Mouse (Mus musculus) limb, embryonic 12.5 days (tissue): Measurements from ENCODE around the gene Sufu. TPM values are rescaled to one million over a fixed set of nuclear protein-coding genes. Genes with fewer than 3 reads are reported as not detected.

Experiments
- ATAC-seq: fragments of 200-750 bp; cut with Nextera tagmentation; 2 replicates; pipeline ENCODE4 v1.8.0; 2017; ENCODE audit warnings: low read depth, moderate TSS enrichment; ENCODE audit not compliant: insufficient number of reproducible peaks, insufficient read depth, low FRiP score, low TSS enrichment
- H3K27ac ChIP-seq: fragments of 300-500 bp; sonication (generic); 2 replicates; pipeline ENCODE4 v1.5.1; 2016; ENCODE audit warnings: mild to moderate bottlenecking, moderate library complexity
- H3K27me3 ChIP-seq: fragments of 300-500 bp; sonication (generic); 2 replicates; pipeline ENCODE4 v1.6.1; 2016; ENCODE audit warnings: mild to moderate bottlenecking, moderate library complexity
- H3K36me3 ChIP-seq: fragments of 300-500 bp; sonication (generic); 2 replicates; pipeline ENCODE4 v1.6.1; 2016; ENCODE audit warnings: mild to moderate bottlenecking, moderate library complexity
- H3K4me1 ChIP-seq: fragments of 300-500 bp; sonication (generic); replicated peaks from 2 replicates; pipeline ENCODE4 v1.6.1; 2016
- H3K4me2 ChIP-seq: fragments of 300-500 bp; sonication (generic); 2 replicates; pipeline ENCODE4 v1.6.1; 2016; ENCODE audit warnings: mild to moderate bottlenecking, moderate library complexity
- H3K4me3 ChIP-seq: fragments of 300-500 bp; sonication (generic); replicated peaks from 2 replicates; pipeline ENCODE4 v1.5.1; 2016; ENCODE audit warnings: mild to moderate bottlenecking
- H3K9ac ChIP-seq: fragments of 300-500 bp; sonication (generic); replicated peaks from 2 replicates; pipeline ENCODE4 v1.6.1; 2016; ENCODE audit warnings: mild to moderate bottlenecking, moderate library complexity
- H3K9me3 ChIP-seq: fragments of 300-500 bp; sonication (generic); 2 replicates; pipeline ENCODE4 v1.6.1; 2016; ENCODE audit warnings: mild to moderate bottlenecking, moderate library complexity
- WGBS: fragments of 180-500 bp; shearing (Covaris S2); methylation state at CpG from one replicate; pipeline ENCODE4 v1.1.7; 2016; 5-methylcytosine and 5-hydroxymethylcytosine counted together
- polyA plus RNA-seq: library from polyadenylated mRNA; unstranded; fragments of >200 nt; fragmentation: Nextera tagmentation; extraction: Ambion mirVana; gene quantifications from 2 replicates; pipeline ENCODE4 v1.2.1, GENCODE M21; 2016

Sufu gene
- polyA plus RNA-seq, 1 experiment from 2014 or later = 44.4 TPM

DNA sequence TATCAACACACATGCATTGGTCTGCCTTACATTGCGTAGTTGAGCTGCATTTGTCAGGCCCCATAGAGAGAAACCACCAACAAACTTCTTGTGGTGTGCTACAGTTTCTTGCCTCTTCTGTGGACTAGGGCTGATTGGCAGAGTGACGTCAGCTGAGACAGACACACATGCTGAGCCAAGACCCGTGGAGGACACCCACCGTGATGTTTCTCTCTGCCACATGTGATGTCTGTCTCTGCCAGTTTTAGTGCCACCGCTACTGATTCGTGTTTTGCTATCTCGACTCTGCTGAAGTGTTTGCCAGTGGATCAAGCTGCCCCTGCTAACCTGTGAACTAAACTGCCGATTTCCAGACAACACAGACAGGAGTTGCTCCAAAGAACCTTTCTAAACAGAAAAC is 34.6 kb upstream of the Sufu start:
- ATAC-seq = no peak
- WGBS = 89% methylated on average over 8 of the region's 8 CpGs
- H3K4me2 ChIP-seq = no peak overlapping the region
- H3K36me3 ChIP-seq = no peaks in the 10 kb centered on the region
- H3K4me1 ChIP-seq = 0 out of 2 replicates have a peak, but pooled peaks cover 4% of the 10 kb centered on the region
- no peak overlapping the region for H3K27ac ChIP-seq
- no peaks in the 10 kb centered on the region for H3K9me3 ChIP-seq
- peaks cover 21% of the 10 kb centered on the region for H3K27me3 ChIP-seq
- no peak overlapping the region for H3K9ac ChIP-seq
- H3K4me3 ChIP-seq = no peak overlapping the region

DNA sequence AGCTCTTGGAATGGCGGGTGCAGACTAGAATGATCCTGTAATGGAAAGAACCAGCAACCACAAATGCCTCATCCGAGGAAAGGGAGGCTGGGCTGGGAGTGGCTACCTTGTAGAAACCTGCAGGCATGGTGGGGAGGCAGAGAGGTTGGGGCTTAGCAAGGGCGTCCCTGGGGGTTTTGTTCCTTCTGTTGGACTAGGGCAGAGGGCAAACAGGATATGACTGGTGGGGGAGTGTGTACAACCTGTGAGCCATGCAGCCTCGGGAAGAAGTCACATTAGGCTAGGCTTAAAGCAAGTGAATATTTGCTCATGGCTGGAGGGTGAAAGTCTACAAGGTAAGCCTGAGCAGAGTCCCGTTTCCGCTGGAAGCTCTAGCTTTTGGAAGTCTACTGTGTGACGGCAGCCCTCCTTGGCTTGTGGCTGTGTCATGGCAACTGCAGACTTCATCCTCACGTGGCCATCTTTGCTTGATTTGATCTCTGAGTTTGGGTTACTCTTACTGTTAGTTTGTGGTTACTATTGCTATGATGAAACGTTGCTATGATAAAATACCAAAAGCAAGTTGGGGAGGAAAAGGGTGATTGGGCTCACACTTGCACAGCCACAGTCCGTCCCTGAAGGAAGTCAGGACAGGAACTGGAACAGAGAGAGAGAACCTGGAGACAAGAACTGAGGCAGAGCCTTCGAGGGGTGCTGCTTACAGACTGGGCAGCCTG is 33.2 kb upstream of the Sufu start:
- no peak overlapping the region for H3K4me2 ChIP-seq
- H3K27me3 ChIP-seq = peaks cover 8% of the 10 kb centered on the region
- no peak for ATAC-seq
- no peaks in the 10 kb centered on the region for H3K4me1 ChIP-seq
- no peak overlapping the region for H3K27ac ChIP-seq
- H3K9ac ChIP-seq = no peak overlapping the region
- H3K36me3 ChIP-seq = no peaks in the 10 kb centered on the region
- 84% methylated on average over 11 of the region's 11 CpGs for WGBS
- H3K9me3 ChIP-seq = no peaks in the 10 kb centered on the region
- no peak overlapping the region for H3K4me3 ChIP-seq

- Histone ChIP-seq H3K4me1 (no peaks in the 10 kb centered on the region), H3K4me3 (no peak overlapping the region), H3K4me2 (no peak overlapping the region), H3K36me3 (no peaks in the 10 kb centered on the region), H3K27ac (no peak overlapping the region), H3K9me3 (no peaks in the 10 kb centered on the region), H3K27me3 (no peaks in the 10 kb centered on the region), H3K9ac (no peak overlapping the region)
- ATAC-seq = no peak
- WGBS = 83% methylated on average over 22 of the region's 23 CpGs
Measured at GRCm38 (mm10) chr19:46367798-46368590, 28.7 kb upstream of the Sufu start.

GRCm38 (mm10) chr19:46369204-46369603 is 27.5 kb upstream of the Sufu start:
- Histone ChIP-seq H3K9ac (no peak overlapping the region), H3K27me3 (no peaks in the 10 kb centered on the region)
- no peak for ATAC-seq

DNA sequence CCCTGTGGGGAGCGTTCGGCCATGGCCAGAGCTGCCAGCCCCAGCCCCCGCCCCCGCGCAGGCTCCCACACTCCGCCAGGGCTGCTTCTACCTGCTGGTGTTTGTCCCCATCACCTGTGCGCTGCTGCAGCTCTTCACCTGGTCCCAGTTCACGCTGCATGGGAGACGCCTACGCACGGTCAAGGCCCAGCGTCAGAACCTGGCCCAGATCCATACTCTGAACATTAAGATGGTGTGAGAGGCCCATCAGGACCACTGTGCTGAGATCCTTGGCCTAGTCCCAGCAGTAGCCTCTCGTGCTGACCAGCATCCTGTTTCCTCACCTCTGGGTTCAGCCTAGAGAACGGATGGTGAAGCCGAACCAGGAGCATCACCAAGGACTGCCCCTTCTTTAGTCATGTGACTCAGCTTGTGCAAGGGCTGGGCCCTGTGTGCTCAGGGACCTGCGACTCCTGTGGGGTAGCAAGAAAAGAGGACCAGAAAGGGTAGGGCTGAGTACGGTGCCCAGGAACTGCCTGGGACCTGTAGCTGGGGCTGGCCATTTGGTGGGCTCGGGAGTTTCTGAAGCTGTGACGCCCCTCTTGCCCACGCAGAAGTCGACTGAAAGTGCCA is 22.1 kb upstream of the Sufu start:
- H3K27me3 ChIP-seq = no peaks in the 10 kb centered on the region
- ATAC-seq = no peak
- H3K9me3 ChIP-seq = no peaks in the 10 kb centered on the region
- H3K9ac ChIP-seq = no peak overlapping the region
- peaks cover 35% of the 10 kb centered on the region for H3K36me3 ChIP-seq
- no peak overlapping the region for H3K4me3 ChIP-seq
- 51% methylated on average over 21 of the region's 21 CpGs for WGBS
- 0 out of 2 replicates have a peak overlapping the region, but pooled peaks have one; percentile 12 for H3K27ac ChIP-seq
- H3K4me1 ChIP-seq = no peaks in the 10 kb centered on the region
- no peak overlapping the region for H3K4me2 ChIP-seq

More at GRCm38 (mm10) chr19:46369204-46369603, 27.5 kb upstream of the Sufu start:
- no peak overlapping the region for H3K4me3 ChIP-seq
- H3K36me3 ChIP-seq = no peaks in the 10 kb centered on the region
- no peak overlapping the region for H3K4me2 ChIP-seq
- no peaks in the 10 kb centered on the region for H3K4me1 ChIP-seq
- H3K27ac ChIP-seq = no peak overlapping the region
- WGBS = 30% methylated on average over 4 of the region's 4 CpGs
- H3K9me3 ChIP-seq = no peaks in the 10 kb centered on the region

DNA sequence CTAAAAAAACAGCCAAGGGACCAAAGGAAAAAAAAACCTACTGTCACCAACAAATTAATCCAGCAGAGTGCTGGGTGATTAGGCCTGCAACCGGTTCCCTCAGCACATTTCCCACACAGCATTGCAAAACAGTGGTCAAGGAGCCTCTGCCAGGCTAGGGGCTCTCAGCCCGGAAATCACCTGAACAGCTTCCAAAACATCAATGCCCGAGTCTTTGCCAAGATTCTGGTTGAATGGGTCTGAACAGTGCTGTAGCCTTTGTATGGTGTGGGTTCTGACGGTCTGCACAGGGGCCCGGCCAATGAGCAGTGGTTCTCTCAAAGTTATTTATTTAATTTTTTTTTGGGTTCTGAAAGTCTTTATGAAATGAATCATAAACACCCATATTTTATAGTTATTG is 21.2 kb upstream of the Sufu start:
- ATAC-seq = no peak
- H3K27ac ChIP-seq = no peak overlapping the region
- no peak overlapping the region for H3K4me2 ChIP-seq
- 74% methylated on average over 5 of the region's 5 CpGs for WGBS
- no peaks in the 10 kb centered on the region for H3K9me3 ChIP-seq
- H3K36me3 ChIP-seq = peaks cover 44% of the 10 kb centered on the region
- no peak overlapping the region for H3K4me3 ChIP-seq
- no peak overlapping the region for H3K9ac ChIP-seq
- H3K4me1 ChIP-seq = no peaks in the 10 kb centered on the region
- no peaks in the 10 kb centered on the region for H3K27me3 ChIP-seq

DNA sequence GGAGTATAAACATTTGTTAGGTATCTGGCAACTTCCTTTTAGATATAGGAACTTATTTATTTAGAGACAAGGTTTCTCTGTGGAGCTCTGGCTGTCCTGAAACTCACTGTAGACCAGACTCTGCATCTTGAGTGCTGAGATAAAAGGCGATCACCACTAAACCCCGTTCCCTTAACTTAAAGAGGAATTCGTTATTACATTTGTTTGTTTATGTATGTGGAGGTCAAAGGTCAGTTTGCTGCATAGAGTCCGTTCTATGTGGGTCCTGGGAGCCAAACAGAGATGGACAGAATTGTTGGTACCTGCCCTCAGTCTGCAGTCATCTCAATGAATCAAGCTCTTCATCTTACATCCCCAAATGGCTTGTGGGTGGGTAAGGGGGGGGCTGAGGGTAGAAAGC is 20.8 kb upstream of the Sufu start:
- no peak overlapping the region for H3K4me2 ChIP-seq
- H3K9me3 ChIP-seq = no peaks in the 10 kb centered on the region
- H3K9ac ChIP-seq = no peak overlapping the region
- H3K27ac ChIP-seq = no peak overlapping the region
- peaks cover 48% of the 10 kb centered on the region for H3K36me3 ChIP-seq
- H3K27me3 ChIP-seq = no peaks in the 10 kb centered on the region
- no peak overlapping the region for H3K4me3 ChIP-seq
- no peaks in the 10 kb centered on the region for H3K4me1 ChIP-seq
- ATAC-seq = no peak
- WGBS = 52% methylated on average over 4 of the region's 4 CpGs

DNA sequence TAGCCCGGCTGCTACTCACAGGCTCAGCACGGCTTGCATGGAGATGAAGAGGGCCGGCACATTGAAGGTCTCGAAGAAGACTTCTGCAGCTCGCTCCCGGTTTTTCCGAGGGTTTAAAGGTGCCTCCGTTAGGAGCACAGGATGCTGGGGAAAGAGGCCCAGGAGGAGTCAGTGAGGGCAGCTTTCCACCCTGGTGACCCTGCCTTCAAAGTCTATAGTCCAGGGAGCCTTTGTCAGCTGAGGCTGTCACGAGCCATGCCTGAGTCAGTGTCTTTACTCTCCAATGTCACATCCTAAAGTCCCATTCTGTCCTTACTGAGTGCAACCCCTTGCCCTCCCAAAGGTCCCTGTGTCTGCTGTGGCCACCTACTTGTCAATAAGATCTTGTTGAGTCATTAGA is 14.4 kb upstream of the Sufu start:
- 93% methylated on average over 9 of the region's 9 CpGs for WGBS
- H3K4me3 ChIP-seq = no peak overlapping the region
- H3K9me3 ChIP-seq = 0 out of 2 replicates have a peak, but pooled peaks cover 4% of the 10 kb centered on the region
- no peaks in the 10 kb centered on the region for H3K4me1 ChIP-seq
- H3K9ac ChIP-seq = no peak overlapping the region
- H3K4me2 ChIP-seq = no peak overlapping the region
- H3K36me3 ChIP-seq = peaks cover 93% of the 10 kb centered on the region
- H3K27ac ChIP-seq = no peak overlapping the region
- no peaks in the 10 kb centered on the region for H3K27me3 ChIP-seq
- ATAC-seq = no peak

DNA sequence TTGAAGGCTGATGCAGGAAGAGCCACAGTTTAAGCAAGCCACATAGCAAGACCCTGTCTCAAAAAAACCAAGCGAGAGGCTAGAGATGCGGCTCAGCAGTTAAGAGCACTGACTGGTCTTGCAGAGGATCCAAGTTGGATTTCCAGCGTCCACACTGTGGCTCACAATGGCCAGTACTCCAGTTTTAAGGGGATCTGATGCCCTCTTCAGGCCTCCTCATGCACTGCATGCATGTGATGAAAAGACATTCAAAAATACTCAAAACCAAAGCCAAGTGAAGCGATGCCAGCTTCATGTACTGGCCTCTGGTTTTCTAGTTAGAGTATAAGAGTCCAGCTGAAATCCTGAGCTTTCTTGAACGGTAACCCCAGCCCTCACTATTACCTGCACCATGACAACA is 6.8 kb upstream of the Sufu start:
- H3K27ac ChIP-seq = no peak overlapping the region
- 82% methylated on average over 5 of the region's 5 CpGs for whole genome bisulfite sequencing
- no peak overlapping the region for H3K4me3 ChIP-seq

GRCm38 (mm10) chr19:46392018-46392417 is 4.7 kb upstream of the Sufu start:
- no peak for ATAC-seq
- Histone ChIP-seq H3K9me3 (no peaks in the 10 kb centered on the region), H3K9ac (no peak overlapping the region), H3K4me1 (peaks cover 19% of the 10 kb centered on the region), H3K27ac (no peak overlapping the region), H3K27me3 (no peaks in the 10 kb centered on the region), H3K4me2 (no peak overlapping the region), H3K36me3 (peaks cover 13% of the 10 kb centered on the region), H3K4me3 (no peak overlapping the region)
- WGBS = 44% methylated on average over 4 of the region's 4 CpGs

More for the DNA sequence above, 6.8 kb upstream of the Sufu start:
- Histone ChIP-seq H3K36me3 (peaks cover 31% of the 10 kb centered on the region), H3K4me2 (no peak overlapping the region), H3K4me1 (peaks cover 14% of the 10 kb centered on the region), H3K27me3 (no peaks in the 10 kb centered on the region), H3K9me3 (no peaks in the 10 kb centered on the region), H3K9ac (no peak overlapping the region)
- ATAC-seq = no peak

GRCm38 (mm10) chr19:46394712-46395108 is 2.0 kb upstream of the Sufu start:
- Histone ChIP-seq H3K4me2 (peak overlapping the region; percentile 96), H3K9me3 (no peaks in the 10 kb centered on the region), H3K27me3 (no peaks in the 10 kb centered on the region), H3K4me1 (peaks cover 42% of the 10 kb centered on the region), H3K36me3 (peaks cover 6% of the 10 kb centered on the region), H3K27ac (no peak overlapping the region), H3K9ac (peak overlapping the region; percentile 54), H3K4me3 (peak overlapping the region; percentile 81)
- 0 out of 2 replicates have a peak, but pooled peaks have one; percentile 0 for ATAC-seq
- 9% methylated on average over 10 of the region's 10 CpGs for WGBS
